Mouse (Mus musculus) kidney, embryonic 14.5 days (tissue): ENCODE measurements around the gene Jmjd1c. TPM values are rescaled to one million over a fixed set of nuclear protein-coding genes. Genes with fewer than 3 reads are reported as not detected.

Experiments
- ATAC-seq: fragments of 200-750 bp; cut with Nextera tagmentation; 2 replicates; pipeline ENCODE4 v1.8.0; 2017; ENCODE audit warnings: moderate number of reproducible peaks, mild to moderate bottlenecking, moderate TSS enrichment, moderate library complexity; ENCODE audit not compliant: low FRiP score, low TSS enrichment
- H3K27ac ChIP-seq: fragments of 300-500 bp; sonication (generic); 2 replicates; pipeline ENCODE4 v1.5.1; 2014; ENCODE audit warnings: low read depth, mild to moderate bottlenecking, low read length, moderate library complexity, mixed read lengths
- H3K27me3 ChIP-seq: fragments of 300-500 bp; sonication (generic); 2 replicates; pipeline ENCODE4 v1.6.1; 2014; ENCODE audit warnings: mild to moderate bottlenecking, low read length; ENCODE audit not compliant: control insufficient read depth, insufficient read depth
- H3K36me3 ChIP-seq: fragments of 300-500 bp; sonication (generic); 2 replicates; pipeline ENCODE4 v1.6.1; 2014; ENCODE audit warnings: low read length, mixed read lengths; ENCODE audit not compliant: control insufficient read depth, insufficient read depth
- H3K4me1 ChIP-seq: fragments of 300-500 bp; sonication (generic); 2 replicates; pipeline ENCODE4 v1.6.1; 2014; ENCODE audit warnings: low read length, mixed read lengths; ENCODE audit not compliant: control insufficient read depth, insufficient read depth
- H3K4me2 ChIP-seq: fragments of 300-500 bp; sonication (generic); replicated peaks from 2 replicates; pipeline ENCODE4 v1.6.1; 2014; ENCODE audit warnings: low read depth, mild to moderate bottlenecking, low read length
- H3K4me3 ChIP-seq: fragments of 300-500 bp; sonication (generic); 2 replicates; pipeline ENCODE4 v1.5.1; 2014; ENCODE audit warnings: mild to moderate bottlenecking, low read length
- H3K9ac ChIP-seq: fragments of 300-500 bp; sonication (generic); 2 replicates; pipeline ENCODE4 v1.6.1; 2014; ENCODE audit warnings: low read depth, mild to moderate bottlenecking, low read length, moderate library complexity
- H3K9me3 ChIP-seq: fragments of 300-500 bp; sonication (generic); 2 replicates; pipeline ENCODE4 v1.6.1; 2016; ENCODE audit warnings: low read length; ENCODE audit not compliant: control insufficient read depth
- WGBS: fragments of 180-500 bp; shearing (Covaris S2); extraction: QIAGEN DNeasy Blood & Tissue Kit; methylation state at CpG from one replicate; pipeline ENCODE4 v1.1.7; 2014; 5-methylcytosine and 5-hydroxymethylcytosine counted together
- polyA plus RNA-seq: library from polyadenylated mRNA; unstranded; fragments of >200 nt; fragmentation: Nextera tagmentation; extraction: Ambion mirVana; gene quantifications from 2 replicates; pipeline ENCODE4 v1.2.1, GENCODE M21; 2014

Gene Jmjd1c
- polyA plus RNA-seq, 1 experiment from 2014 or later, result 51.1 TPM

DNA sequence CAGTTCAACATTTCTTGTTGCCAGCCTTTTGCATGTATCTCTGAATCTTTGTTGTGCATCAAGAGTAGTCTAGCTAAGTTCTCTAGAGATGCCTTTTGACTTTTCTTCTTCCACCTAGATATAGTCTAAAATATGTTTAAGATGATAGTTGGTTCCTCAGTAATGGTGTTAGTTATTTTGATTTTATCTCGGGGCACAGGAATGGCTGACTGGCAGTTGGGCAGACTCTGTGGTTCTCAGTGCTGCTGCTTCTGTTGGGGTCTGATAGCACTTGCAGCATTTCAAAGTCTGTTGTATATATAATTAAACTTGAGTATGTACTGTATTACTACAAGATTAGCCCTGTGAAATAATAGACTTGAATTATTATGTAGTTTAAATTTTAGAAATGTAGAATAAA is 87.2 kb downstream of the Jmjd1c start:
- ATAC-seq, result no peak

GRCm38 (mm10) chr10:67184441-67185070 is 88.6 kb downstream of the Jmjd1c start:
- WGBS, result 58% methylated on average over 3 of the region's 3 CpGs
- ATAC-seq, result no peak
- H3K27ac ChIP-seq, result no peak overlapping the region

More for the DNA sequence above, 87.2 kb downstream of the Jmjd1c start:
- Histone ChIP-seq H3K36me3 (no peaks in the 10 kb centered on the region), H3K9me3 (no peaks in the 10 kb centered on the region), H3K4me1 (peaks cover 10% of the 10 kb centered on the region; the same call in 1 of the 2 replicates), H3K27ac (peak overlapping the region; percentile 8; the same call in 1 of the 2 replicates), H3K4me3 (no peak overlapping the region), H3K9ac (no peak overlapping the region), H3K27me3 (no peaks in the 10 kb centered on the region), H3K4me2 (no peak overlapping the region)
- WGBS, result 76% methylated on average over 1 of the region's 1 CpGs

DNA sequence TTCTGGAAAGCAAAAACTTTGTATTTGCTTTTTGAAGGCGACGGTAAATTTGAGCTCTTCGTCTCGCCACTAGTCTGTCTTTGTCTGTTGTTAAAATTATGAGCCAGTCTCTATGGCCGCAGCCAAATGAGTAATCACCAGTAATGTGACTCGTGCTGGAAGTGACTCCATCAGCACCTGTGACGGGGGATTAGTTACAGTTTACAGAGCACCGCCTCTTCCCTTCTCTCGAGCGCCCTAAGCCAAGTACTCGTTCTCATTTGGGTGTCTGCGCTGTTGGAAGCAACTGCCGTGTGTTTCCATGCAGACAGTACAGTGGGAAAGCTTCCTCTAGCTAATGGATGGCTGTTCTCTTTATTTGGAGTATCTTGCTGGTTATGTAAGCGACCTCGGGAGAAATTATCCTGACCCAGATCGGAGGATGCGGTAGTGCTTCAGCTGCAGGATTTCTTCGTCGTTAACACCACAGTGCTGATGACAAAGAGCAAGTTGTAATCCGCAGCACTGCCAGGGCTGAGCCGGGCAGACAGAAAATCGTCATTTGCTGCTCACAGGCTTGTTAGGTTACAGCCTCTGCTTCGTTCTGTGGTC is 89.7 kb downstream of the Jmjd1c start:
- WGBS, result under 1% methylated on average over 23 of the region's 23 CpGs
- H3K9me3 ChIP-seq, result no peaks in the 10 kb centered on the region
- peak overlapping the region; percentile 68 for H3K9ac ChIP-seq
- peak; percentile 94 for ATAC-seq
- peaks cover 14% of the 10 kb centered on the region for H3K4me1 ChIP-seq
- peak overlapping the region; percentile 88 for H3K27ac ChIP-seq
- peak overlapping the region; percentile 48 for H3K4me3 ChIP-seq
- no peaks in the 10 kb centered on the region for H3K27me3 ChIP-seq
- H3K36me3 ChIP-seq, result peaks cover 4% of the 10 kb centered on the region; the same call in 1 of the 2 replicates
- H3K4me2 ChIP-seq, result peak overlapping the region; percentile 48

More at GRCm38 (mm10) chr10:67184441-67185070, 88.6 kb downstream of the Jmjd1c start:
- no peak overlapping the region for H3K4me3 ChIP-seq
- H3K27me3 ChIP-seq, result no peaks in the 10 kb centered on the region
- no peaks in the 10 kb centered on the region for H3K36me3 ChIP-seq
- H3K4me2 ChIP-seq, result no peak overlapping the region
- H3K4me1 ChIP-seq, result peaks cover 14% of the 10 kb centered on the region
- no peaks in the 10 kb centered on the region for H3K9me3 ChIP-seq
- no peak overlapping the region for H3K9ac ChIP-seq

DNA sequence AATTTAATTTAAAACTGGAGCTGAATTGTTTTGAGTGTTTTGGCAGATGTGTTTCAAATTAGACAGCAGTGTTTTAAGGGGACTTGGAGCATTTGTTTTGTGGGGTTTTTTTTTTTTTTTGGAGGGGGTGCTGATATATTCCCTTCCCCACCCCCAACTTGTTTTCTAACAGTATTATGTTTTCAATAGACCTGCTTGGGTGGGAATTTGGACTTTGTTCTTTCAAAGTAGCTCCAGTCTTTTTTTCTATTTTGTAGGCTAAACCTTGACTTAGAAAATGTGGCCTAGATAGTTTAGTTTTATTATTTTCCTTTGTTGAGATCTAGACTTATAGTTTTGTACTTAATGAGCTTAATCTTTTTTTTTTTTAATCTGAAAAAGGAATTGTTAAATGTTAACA is 90.6 kb downstream of the Jmjd1c start:
- Histone ChIP-seq H3K27ac (peak overlapping the region; percentile 59; the same call in 1 of the 2 replicates), H3K9me3 (no peaks in the 10 kb centered on the region), H3K4me2 (peak overlapping the region; percentile 48), H3K4me1 (peaks cover 14% of the 10 kb centered on the region), H3K9ac (peak overlapping the region; percentile 68; the same call in 1 of the 2 replicates), H3K27me3 (no peaks in the 10 kb centered on the region), H3K36me3 (peaks cover 4% of the 10 kb centered on the region; the same call in 1 of the 2 replicates), H3K4me3 (peak overlapping the region; percentile 48)
- no peak for ATAC-seq

DNA sequence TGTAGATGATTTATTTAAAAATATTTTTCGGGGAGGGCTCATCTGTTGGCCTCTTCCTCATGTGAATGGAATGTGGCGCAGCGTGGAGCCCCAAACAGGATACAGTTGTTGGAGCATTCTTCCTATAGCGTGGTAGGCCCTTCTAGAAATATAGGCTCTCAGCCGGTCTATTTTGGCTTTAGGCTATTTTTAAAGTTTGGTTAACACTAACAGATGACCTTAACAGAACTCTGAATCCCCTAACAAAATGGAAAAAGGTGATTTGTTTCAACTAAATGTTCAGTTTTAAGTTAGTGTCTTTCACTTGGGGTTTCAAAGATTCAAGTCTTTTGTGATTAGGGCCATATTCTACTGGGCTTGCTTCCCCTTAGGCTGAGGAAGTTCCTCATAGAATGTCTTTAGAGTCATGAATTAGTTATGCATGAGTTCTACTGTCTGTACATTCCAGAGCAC is 91.1 kb downstream of the Jmjd1c start:
- Histone ChIP-seq H3K27me3 (no peaks in the 10 kb centered on the region), H3K4me2 (peak overlapping the region; percentile 48), H3K4me1 (peaks cover 14% of the 10 kb centered on the region), H3K9me3 (no peaks in the 10 kb centered on the region), H3K27ac (peak overlapping the region; percentile 59; the same call in 1 of the 2 replicates), H3K4me3 (peak overlapping the region; percentile 48), H3K9ac (peak overlapping the region; percentile 68; the same call in 1 of the 2 replicates), H3K36me3 (peaks cover 4% of the 10 kb centered on the region; the same call in 1 of the 2 replicates)
- 12% methylated on average over 5 of the region's 5 CpGs for WGBS
- ATAC-seq, result 0 out of 2 replicates have a peak, but pooled peaks have one; percentile 44

DNA sequence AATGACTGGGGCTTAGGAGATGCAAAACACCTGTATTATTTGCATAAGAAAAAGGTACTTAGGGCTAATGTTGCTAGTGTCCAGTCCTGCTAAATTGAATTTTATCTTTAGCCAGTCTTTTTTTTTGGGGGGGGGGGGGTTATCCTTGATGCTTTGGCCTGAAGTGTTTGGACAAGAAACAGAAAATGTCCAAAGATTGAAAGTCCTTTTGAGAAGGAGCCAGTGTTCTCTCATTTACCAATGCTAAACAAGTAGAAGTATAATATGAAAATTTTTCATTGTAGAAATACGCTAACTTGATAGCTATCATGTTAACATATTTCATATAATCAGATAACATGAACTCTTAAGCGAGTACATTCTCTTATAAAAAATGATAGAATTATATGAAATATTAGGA is 92.0 kb downstream of the Jmjd1c start:
- Histone ChIP-seq H3K9me3 (no peaks in the 10 kb centered on the region), H3K27me3 (no peaks in the 10 kb centered on the region), H3K4me1 (peaks cover 9% of the 10 kb centered on the region), H3K4me2 (peak overlapping the region; percentile 48), H3K4me3 (peak overlapping the region; percentile 48; the same call in 1 of the 2 replicates), H3K36me3 (peaks cover 4% of the 10 kb centered on the region; the same call in 1 of the 2 replicates), H3K27ac (no peak overlapping the region), H3K9ac (no peak overlapping the region)
- WGBS, result 82% methylated on average over 2 of the region's 2 CpGs
- ATAC-seq, result no peak

DNA sequence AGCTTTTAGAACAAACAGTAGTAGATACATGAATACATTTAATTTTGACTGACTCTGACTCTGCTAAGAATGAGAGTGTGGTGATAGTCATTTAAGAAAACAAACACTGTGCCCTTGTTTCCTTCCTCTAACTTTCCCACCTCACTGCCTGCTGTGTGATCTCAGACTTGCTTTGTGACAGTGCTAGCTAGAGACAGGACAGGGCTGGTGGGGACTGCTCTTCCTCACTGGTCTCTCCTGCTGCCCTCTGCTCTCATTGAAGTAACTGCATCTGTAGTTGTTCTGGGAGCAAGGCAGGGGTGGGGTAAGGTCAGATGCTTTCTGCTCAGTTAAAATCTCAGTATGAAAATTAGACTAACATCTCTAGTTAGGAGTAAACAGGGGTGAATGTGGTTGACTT is 93.1 kb downstream of the Jmjd1c start:
- Histone ChIP-seq H3K27ac (no peak overlapping the region), H3K4me2 (peak overlapping the region; percentile 24; the same call in 1 of the 2 replicates), H3K4me1 (peaks cover 9% of the 10 kb centered on the region), H3K9ac (no peak overlapping the region), H3K27me3 (no peaks in the 10 kb centered on the region), H3K36me3 (peaks cover 4% of the 10 kb centered on the region; the same call in 1 of the 2 replicates), H3K9me3 (no peaks in the 10 kb centered on the region), H3K4me3 (no peak overlapping the region)
- no peak for ATAC-seq

DNA sequence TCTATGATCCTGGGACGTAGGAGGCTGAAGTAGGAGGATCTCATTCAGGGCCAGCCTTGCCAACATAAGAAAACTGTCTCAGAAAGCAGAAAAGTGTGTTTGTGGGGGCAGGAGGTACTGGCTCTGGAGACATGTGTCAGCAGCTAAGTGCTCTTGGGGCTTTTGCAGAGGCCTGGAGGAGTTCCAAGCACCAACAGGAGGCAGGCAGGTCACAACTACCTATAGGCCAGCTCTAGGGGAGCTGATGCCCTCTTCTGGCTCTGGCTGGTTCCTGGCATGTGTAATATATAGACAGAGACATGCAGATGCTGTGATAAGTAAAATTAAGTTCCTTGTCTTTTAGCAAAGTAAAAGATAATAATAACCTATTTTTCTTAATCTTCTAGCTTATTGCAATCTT is 94.3 kb downstream of the Jmjd1c start:
- WGBS, result 86% methylated on average over 1 of the region's 1 CpGs

GRCm38 (mm10) chr10:67192366-67192765 is 96.4 kb downstream of the Jmjd1c start:
- H3K27ac ChIP-seq, result no peak overlapping the region
- H3K9me3 ChIP-seq, result no peaks in the 10 kb centered on the region
- no peak overlapping the region for H3K4me2 ChIP-seq
- no peaks in the 10 kb centered on the region for H3K27me3 ChIP-seq
- peaks cover 4% of the 10 kb centered on the region; the same call in 1 of the 2 replicates for H3K36me3 ChIP-seq
- H3K4me3 ChIP-seq, result no peak overlapping the region
- ATAC-seq, result no peak
- peaks cover 9% of the 10 kb centered on the region for H3K4me1 ChIP-seq
- no peak overlapping the region for H3K9ac ChIP-seq
- 92% methylated on average over 3 of the region's 3 CpGs for WGBS

More for the DNA sequence above, 94.3 kb downstream of the Jmjd1c start:
- Histone ChIP-seq H3K27me3 (no peaks in the 10 kb centered on the region), H3K9ac (no peak overlapping the region), H3K4me1 (peaks cover 9% of the 10 kb centered on the region), H3K36me3 (peaks cover 4% of the 10 kb centered on the region; the same call in 1 of the 2 replicates), H3K9me3 (no peaks in the 10 kb centered on the region), H3K27ac (no peak overlapping the region), H3K4me2 (no peak overlapping the region), H3K4me3 (no peak overlapping the region)
- no peak for ATAC-seq
